Mouse (Mus musculus) limb, embryonic 13.5 days (tissue): ENCODE measurements around the gene Ubap1. TPM values are rescaled to one million over a fixed set of nuclear protein-coding genes. Genes with fewer than 3 reads are reported as not detected.
A peak's percentile ranks its signal among the peaks of the same experiment; 100 is the strongest.

Experiments
- ATAC-seq: fragments of 200-750 bp; cut with Nextera tagmentation; 2 replicates; pipeline ENCODE4 v1.8.0; 2017; ENCODE audit warnings: low read depth, moderate number of reproducible peaks, moderate TSS enrichment; ENCODE audit not compliant: low FRiP score
- H3K27ac ChIP-seq: fragments of 300-500 bp; sonication (generic); 2 replicates; pipeline ENCODE4 v1.5.1; 2015; ENCODE audit warnings: inconsistent platforms, mild to moderate bottlenecking, moderate library complexity
- H3K27me3 ChIP-seq: fragments of 300-500 bp; sonication (generic); 2 replicates; pipeline ENCODE4 v1.6.1; 2015; ENCODE audit warnings: mild to moderate bottlenecking, inconsistent platforms
- H3K36me3 ChIP-seq: fragments of 300-500 bp; sonication (generic); 2 replicates; pipeline ENCODE4 v1.6.1; 2015; ENCODE audit warnings: inconsistent platforms, mild to moderate bottlenecking, moderate library complexity
- H3K4me1 ChIP-seq: fragments of 300-500 bp; sonication (generic); 2 replicates; pipeline ENCODE4 v1.6.1; 2015; ENCODE audit warnings: inconsistent platforms
- H3K4me2 ChIP-seq: fragments of 300-500 bp; sonication (generic); replicated peaks from 2 replicates; pipeline ENCODE4 v1.6.1; 2015; ENCODE audit warnings: inconsistent platforms, mild to moderate bottlenecking, moderate library complexity
- H3K4me3 ChIP-seq: fragments of 300-500 bp; sonication (generic); 2 replicates; pipeline ENCODE4 v1.5.1; 2015; ENCODE audit warnings: moderate library complexity, mild to moderate bottlenecking, inconsistent platforms
- H3K9ac ChIP-seq: fragments of 300-500 bp; sonication (generic); 2 replicates; pipeline ENCODE4 v1.6.1; 2015; ENCODE audit warnings: mild to moderate bottlenecking, inconsistent platforms
- H3K9me3 ChIP-seq: fragments of 300-500 bp; sonication (generic); 2 replicates; pipeline ENCODE4 v1.6.1; 2016; ENCODE audit warnings: inconsistent platforms
- WGBS: fragments of 180-500 bp; shearing (Covaris S2); methylation state at CpG from one replicate; pipeline ENCODE4 v1.1.7; 2015; 5-methylcytosine and 5-hydroxymethylcytosine counted together
- polyA plus RNA-seq: library from polyadenylated mRNA; unstranded; fragments of >200 nt; fragmentation: Nextera tagmentation; extraction: Ambion mirVana; gene quantifications from 2 replicates; pipeline ENCODE4 v1.2.1, GENCODE M21; 2015

Gene Ubap1
- polyA plus RNA-seq: 54.6 and 54.8 TPM in 2 replicates

DNA sequence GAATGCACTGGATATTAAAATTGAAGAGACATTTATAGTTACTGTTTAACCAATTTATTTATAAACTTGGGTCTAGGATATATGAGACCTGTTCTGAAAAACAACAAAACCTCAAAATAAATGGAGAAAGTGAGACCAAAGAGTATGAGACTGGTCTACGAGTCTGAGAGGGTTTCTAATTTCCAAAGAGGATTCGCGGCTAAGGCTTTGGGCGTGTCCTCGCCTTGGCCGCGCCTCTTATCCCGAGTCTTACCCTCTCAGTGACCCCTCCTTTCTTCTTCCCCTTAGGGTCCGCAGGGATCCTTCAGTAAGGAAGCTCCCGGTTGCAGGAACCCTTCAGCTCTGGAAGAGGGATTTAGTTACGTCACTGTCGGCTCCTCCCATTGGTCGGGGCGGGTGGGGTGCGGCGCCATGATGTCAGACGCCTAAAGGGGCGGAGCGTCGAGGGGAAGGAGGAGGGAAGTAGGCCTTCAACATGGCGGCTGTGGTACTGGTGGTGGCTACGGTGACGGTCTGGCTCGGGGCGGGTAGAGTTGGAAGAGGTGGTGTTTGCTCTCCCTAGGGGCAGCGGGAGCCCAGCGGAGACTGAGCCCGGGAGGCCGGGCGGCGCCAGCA lies at the start of gene Ubap1:
TSS of gene Ubap1 (plus strand) at position 413 of the 615 bp plus-strand sequence.
- peak; percentile 97 for ATAC-seq
- no peaks in the 10 kb centered on the region for H3K27me3 ChIP-seq

DNA sequence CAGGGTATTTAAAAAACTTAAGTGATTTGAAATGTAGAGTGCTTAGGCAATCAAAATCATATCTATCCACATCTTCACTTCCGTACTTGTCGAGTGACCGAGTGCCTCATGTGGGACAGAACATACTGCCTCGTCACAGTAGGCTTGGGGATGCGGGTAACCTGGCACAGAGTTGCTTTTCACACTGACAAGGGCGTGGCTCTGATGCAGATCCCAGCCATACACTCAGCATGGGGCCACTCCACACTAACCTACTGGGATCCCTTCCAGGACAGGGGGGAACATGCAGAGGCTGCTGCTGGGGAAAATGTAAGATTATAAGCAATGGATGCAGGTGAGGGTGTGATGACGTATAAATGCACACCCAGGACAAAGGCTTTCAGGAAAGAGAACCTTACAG lies 45.1 kb upstream of the Ubap1 start:
- no peak overlapping the region for H3K27ac ChIP-seq
- H3K9me3 ChIP-seq: no peaks in the 10 kb centered on the region
- peaks cover 90% of the 10 kb centered on the region for H3K36me3 ChIP-seq
- no peaks in the 10 kb centered on the region for H3K27me3 ChIP-seq
- no peaks in the 10 kb centered on the region for H3K4me1 ChIP-seq
- no peak overlapping the region for H3K4me3 ChIP-seq
- ATAC-seq: no peak
- WGBS: 94% methylated on average over 7 of the region's 7 CpGs
- no peak overlapping the region for H3K4me2 ChIP-seq
- H3K9ac ChIP-seq: no peak overlapping the region

More for the DNA sequence above, at the start of gene Ubap1:
- H3K36me3 ChIP-seq: peaks cover 20% of the 10 kb centered on the region
- H3K4me1 ChIP-seq: peaks cover 11% of the 10 kb centered on the region
- whole genome bisulfite sequencing: under 1% methylated on average over 31 of the region's 31 CpGs
- H3K4me2 ChIP-seq: peak within 1 kb of the TSS; percentile 76
- no peaks in the 10 kb centered on the region for H3K9me3 ChIP-seq
- H3K27ac ChIP-seq: peak within 1 kb of the TSS; percentile 90
- peak within 1 kb of the TSS; percentile 80 for H3K9ac ChIP-seq
- H3K4me3 ChIP-seq: peak within 1 kb of the TSS; percentile 75

DNA sequence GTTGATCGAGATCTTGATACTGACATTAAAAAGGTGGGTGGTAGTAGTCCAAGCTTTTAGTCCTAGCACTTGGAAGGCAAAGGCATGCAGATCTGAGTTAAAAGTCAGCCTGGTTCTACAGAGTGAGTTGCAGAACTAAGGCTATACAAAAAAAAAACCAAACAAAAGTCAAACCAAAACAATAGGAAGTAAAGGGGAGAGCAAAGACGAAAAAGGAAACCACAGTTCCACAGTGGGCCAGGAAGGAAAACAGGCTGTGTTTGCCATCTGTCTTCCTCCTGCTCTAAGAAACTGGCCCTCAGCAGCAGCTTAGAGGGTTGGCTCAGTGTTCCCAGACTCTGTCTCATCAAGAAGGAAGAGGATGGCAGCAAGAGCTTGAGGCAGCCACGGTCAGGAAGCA lies 44.5 kb upstream of the Ubap1 start:
- no peaks in the 10 kb centered on the region for H3K9me3 ChIP-seq
- no peak overlapping the region for H3K4me2 ChIP-seq
- H3K27me3 ChIP-seq: no peaks in the 10 kb centered on the region
- no peak overlapping the region for H3K9ac ChIP-seq
- 77% methylated on average over 3 of the region's 3 CpGs for WGBS
- H3K27ac ChIP-seq: no peak overlapping the region
- H3K4me3 ChIP-seq: no peak overlapping the region
- peaks cover 90% of the 10 kb centered on the region for H3K36me3 ChIP-seq
- H3K4me1 ChIP-seq: no peaks in the 10 kb centered on the region
- no peak for ATAC-seq

DNA sequence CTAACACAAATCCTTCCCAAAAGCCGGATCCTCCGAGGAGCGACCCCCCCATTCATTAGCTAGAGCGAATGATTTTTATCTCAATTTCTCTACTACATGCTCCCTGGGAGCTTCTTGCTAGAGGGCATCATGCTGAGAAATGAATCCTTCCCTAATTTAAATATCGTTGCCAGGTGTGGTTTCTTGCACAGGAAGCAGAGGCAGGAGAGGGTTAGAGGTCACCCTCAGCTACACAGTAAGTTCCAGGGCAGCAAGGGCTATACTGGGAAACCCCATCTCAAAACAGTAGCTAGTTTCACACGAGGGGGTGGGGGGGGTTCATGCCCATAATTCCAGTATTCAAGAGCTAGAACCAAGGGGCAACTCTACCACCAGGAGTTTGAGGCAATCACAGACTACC lies 41.4 kb upstream of the Ubap1 start:
- ATAC-seq: no peak
- Histone ChIP-seq H3K4me2 (no peak overlapping the region), H3K27me3 (no peaks in the 10 kb centered on the region), H3K4me3 (no peak overlapping the region), H3K36me3 (peaks cover 90% of the 10 kb centered on the region), H3K9ac (no peak overlapping the region), H3K4me1 (peaks cover 3% of the 10 kb centered on the region; the same call in 1 of the 2 replicates), H3K9me3 (no peaks in the 10 kb centered on the region), H3K27ac (no peak overlapping the region)
- WGBS: 78% methylated on average over 6 of the region's 6 CpGs

DNA sequence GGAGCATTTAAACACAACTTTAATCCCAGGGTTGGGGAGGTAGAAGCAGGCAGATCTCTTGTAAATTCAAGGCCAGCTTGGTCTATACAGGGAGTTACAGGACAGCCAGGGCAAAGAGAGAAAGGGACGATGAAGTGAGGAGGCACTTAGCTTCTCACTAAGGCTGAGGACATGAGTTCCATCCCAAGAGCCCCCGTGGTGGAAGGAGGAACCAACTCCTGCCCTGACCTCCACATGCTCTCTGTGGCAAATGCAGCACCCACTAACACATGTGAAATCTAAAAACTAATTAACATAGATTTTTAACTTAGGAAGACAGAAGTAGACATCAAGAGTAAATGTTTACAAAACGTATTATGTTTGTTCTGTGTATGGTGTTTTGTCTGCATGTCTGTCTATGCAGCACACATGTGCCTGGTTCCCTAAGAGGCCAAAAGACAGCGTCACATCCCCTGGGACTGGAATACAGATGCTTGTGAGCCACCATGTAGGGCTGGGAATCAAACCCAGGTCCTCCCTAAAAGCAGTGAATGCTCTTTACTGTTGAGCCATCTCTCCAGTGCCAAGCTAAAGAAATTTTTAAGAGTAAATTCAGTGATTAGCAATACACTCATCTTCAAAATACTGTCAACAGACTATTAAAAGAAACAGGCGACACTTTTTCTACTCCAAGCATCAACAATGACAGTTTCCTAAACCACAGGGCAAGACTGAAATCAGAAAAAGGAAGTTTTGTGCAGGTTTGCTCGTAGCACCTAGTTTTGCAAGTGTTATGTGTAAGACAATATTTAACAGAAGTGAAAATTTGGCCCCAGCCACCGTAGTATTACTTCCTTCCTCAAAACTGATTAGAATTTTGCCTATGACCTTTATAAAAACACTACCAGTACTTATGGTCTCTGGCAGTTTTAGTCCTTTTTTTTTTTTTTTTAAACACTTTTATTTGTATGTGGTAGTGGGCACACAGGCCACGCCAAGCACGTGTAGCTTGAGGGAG lies 37.9 kb upstream of the Ubap1 start:
- Histone ChIP-seq H3K9ac (no peak overlapping the region), H3K36me3 (peaks cover 65% of the 10 kb centered on the region), H3K4me1 (peaks cover 22% of the 10 kb centered on the region), H3K4me2 (no peak overlapping the region), H3K27me3 (no peaks in the 10 kb centered on the region), H3K4me3 (no peak overlapping the region), H3K9me3 (no peaks in the 10 kb centered on the region), H3K27ac (no peak overlapping the region)
- ATAC-seq: no peak
- WGBS: 92% methylated on average over 9 of the region's 9 CpGs

DNA sequence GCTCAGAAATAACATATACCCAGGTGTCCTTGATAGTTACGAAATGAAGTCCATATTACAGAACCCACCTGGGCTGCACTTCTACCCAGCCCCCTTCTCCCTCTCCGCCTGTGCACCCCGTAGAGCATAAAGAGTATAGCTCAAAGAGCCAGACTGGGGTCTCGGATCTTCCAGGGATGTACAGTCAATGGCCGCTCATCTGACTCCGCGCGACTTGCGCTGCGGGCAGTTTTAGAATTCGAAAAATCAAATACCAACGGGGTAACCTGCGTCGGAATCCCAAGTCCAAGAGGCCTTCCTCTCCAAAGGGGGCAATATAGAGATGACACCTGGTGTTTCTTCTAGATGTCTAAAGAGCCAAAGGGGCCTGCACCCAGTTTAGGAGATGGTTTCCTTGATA lies 35.1 kb upstream of the Ubap1 start:
- H3K36me3 ChIP-seq: peaks cover 39% of the 10 kb centered on the region
- no peak for ATAC-seq
- H3K9ac ChIP-seq: peak overlapping the region; percentile 92
- peak overlapping the region; percentile 95 for H3K27ac ChIP-seq
- no peaks in the 10 kb centered on the region for H3K27me3 ChIP-seq
- WGBS: 17% methylated on average over 14 of the region's 14 CpGs
- H3K4me3 ChIP-seq: peak overlapping the region; percentile 97
- H3K4me2 ChIP-seq: peak overlapping the region; percentile 91
- peaks cover 22% of the 10 kb centered on the region for H3K4me1 ChIP-seq
- H3K9me3 ChIP-seq: no peaks in the 10 kb centered on the region

DNA sequence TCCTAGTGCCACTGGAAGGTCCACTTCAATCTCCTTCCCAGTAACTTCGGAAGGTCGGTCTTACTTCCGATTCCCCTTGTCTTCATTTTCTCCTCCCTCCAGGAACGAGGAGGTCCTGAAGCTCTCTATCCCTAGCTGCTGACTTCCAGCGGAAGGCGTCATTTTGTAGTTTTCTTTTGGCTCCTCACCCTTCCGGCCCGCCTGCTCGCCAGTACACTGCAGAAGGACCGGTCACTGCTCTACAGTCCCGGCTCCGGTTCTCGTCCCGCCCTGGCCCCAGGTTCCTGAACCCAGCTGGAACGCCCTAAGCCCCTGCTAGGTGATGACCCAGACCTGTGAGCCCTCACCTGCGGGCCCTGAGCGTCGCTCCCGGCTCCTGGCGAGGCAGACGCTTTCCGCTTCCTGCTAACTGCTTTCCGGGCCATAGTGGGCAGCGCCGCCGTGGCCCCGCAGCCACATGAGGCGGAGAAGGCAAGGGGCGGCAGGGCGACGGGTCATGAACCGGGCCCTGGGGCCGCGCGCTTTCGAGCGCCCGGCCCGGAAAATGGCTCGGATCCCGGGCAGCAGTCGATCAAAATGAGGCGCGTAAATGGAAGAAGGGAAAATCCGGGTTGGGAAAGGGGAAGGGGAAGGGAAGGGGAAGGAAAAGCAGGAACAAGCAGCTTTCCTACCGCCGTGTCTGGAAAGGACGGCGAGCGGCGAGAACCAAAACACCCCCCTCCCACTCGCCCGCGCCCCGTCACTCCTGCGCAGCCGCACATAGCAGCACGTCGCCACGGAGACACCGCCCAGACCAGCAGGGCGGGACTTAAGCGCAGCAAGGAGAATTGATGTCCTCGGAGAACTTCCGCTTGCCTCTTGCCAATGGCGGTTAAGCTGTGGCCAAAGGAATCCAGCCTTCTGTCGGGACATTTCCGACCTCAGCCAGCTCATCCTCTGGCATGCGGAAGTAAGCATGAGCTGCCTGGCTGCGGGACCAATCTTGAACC lies 34.4 kb upstream of the Ubap1 start, which contains the start of gene Dcaf12:
TSS of gene Dcaf12 (minus strand) at position 749 of the 989 bp plus-strand sequence.
- Histone ChIP-seq H3K4me2 (peak within 1 kb of the TSS; percentile 91), H3K9ac (peak within 1 kb of the TSS; percentile 92), H3K4me3 (peak within 1 kb of the TSS; percentile 97), H3K27me3 (no peaks in the 10 kb centered on the region), H3K36me3 (peaks cover 32% of the 10 kb centered on the region), H3K4me1 (peaks cover 22% of the 10 kb centered on the region), H3K9me3 (no peaks in the 10 kb centered on the region), H3K27ac (peak within 1 kb of the TSS; percentile 95)
- ATAC-seq: peak; percentile 94
- WGBS: under 1% methylated on average over 70 of the region's 70 CpGs

DNA sequence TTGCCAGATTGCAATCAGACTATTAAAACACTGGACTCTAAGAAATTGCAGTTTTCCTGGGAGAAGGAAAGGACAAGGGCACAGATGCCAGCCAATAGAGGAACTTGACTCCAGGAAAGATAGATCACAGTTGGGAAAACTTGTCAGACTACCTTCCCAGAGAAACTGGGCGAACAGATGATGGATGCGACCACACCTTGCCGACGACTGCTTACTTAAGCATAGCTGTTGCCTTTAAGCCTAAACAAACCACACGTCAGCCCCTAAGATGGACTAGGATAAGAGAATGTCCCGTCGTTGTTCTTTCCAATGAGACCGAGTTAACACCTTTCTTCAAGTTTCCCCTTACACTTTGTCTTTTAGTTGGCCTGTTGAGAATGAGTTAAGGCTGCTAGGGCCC lies 33.6 kb upstream of the Ubap1 start:
- peak overlapping the region; percentile 97 for H3K4me3 ChIP-seq
- peaks cover 22% of the 10 kb centered on the region for H3K4me1 ChIP-seq
- H3K9ac ChIP-seq: peak overlapping the region; percentile 64
- no peak for ATAC-seq
- no peaks in the 10 kb centered on the region for H3K27me3 ChIP-seq
- peaks cover 25% of the 10 kb centered on the region for H3K36me3 ChIP-seq
- 51% methylated on average over 8 of the region's 8 CpGs for WGBS
- H3K27ac ChIP-seq: peak overlapping the region; percentile 95
- peak overlapping the region; percentile 91 for H3K4me2 ChIP-seq
- H3K9me3 ChIP-seq: no peaks in the 10 kb centered on the region

DNA sequence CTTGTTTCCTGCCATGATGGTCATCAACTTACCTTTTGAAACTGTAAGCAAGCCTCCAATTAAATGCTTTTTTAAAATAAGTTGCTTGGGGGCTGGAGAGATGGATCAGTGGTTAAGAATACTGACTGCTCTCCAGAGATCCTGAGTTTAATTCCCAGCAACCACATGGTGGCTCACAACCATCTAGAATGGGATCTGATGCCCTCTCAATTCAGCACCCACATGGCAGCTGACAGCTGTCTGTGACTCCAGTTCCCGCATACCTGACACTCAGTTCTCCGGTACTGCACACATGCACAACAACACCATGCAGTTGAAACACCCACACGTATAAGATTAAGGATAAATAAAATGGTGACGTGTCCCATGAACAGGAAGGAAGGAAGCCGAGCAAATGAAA lies 30.5 kb upstream of the Ubap1 start:
- Histone ChIP-seq H3K9me3 (no peaks in the 10 kb centered on the region), H3K27ac (no peak overlapping the region), H3K36me3 (no peaks in the 10 kb centered on the region), H3K4me2 (no peak overlapping the region), H3K9ac (no peak overlapping the region), H3K27me3 (no peaks in the 10 kb centered on the region), H3K4me3 (no peak overlapping the region), H3K4me1 (peaks cover 11% of the 10 kb centered on the region)
- WGBS: 82% methylated on average over 5 of the region's 5 CpGs
- ATAC-seq: no peak

DNA sequence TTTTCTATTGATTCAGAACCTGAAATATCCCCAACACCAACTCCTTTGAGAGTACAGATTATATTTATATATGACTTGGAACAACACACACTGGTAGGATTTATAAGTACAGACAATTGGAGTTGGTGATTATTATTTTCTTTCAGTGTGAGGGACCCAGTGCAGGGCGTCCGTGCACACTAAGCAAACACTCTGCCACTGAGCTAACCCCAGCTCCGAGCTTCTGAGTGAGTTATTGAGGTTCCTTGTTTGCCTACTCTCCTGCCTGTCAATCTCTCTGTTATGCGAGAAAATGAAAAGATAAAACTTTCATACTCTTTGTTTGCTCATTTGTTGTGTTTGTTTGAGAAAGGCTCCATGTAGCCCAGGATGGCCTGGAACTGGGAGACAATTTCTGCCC lies 27.8 kb upstream of the Ubap1 start:
- H3K9ac ChIP-seq: no peak overlapping the region
- H3K27ac ChIP-seq: no peak overlapping the region
- no peaks in the 10 kb centered on the region for H3K4me1 ChIP-seq
- WGBS: 84% methylated on average over 4 of the region's 4 CpGs
- H3K27me3 ChIP-seq: no peaks in the 10 kb centered on the region
- H3K4me3 ChIP-seq: no peak overlapping the region
- no peak for ATAC-seq
- H3K4me2 ChIP-seq: no peak overlapping the region
- H3K9me3 ChIP-seq: no peaks in the 10 kb centered on the region
- no peaks in the 10 kb centered on the region for H3K36me3 ChIP-seq

DNA sequence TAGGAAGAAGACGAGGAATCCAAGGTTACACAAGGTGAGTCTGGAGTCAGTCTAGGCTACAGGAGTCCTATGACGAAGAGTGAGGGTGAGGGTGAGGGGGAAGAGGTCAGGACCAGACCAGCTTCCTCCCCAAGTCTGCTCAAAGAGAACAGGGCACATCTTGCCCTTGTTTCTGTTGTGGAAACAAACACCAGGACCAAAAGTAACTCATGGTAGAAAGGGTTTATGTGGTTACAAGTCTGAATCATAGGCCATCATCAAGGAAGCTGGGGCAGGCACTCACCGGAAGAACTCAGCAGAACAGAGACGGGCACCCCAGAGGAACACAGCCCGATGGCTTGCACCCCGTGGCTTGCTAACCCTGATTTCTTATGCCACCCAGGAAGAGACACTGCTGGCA lies 21.9 kb upstream of the Ubap1 start:
- H3K9me3 ChIP-seq: no peaks in the 10 kb centered on the region
- no peak overlapping the region for H3K27ac ChIP-seq
- no peaks in the 10 kb centered on the region for H3K4me1 ChIP-seq
- no peak overlapping the region for H3K9ac ChIP-seq
- H3K36me3 ChIP-seq: no peaks in the 10 kb centered on the region
- H3K4me3 ChIP-seq: no peak overlapping the region
- no peak for ATAC-seq
- 88% methylated on average over 6 of the region's 6 CpGs for WGBS
- no peak overlapping the region for H3K4me2 ChIP-seq
- no peaks in the 10 kb centered on the region for H3K27me3 ChIP-seq
